Mouse (Mus musculus) C2C12 (cell line): ENCODE results near the gene Bcas2.

Experiments used
- CEBPB ChIP-seq: IDR thresholded peaks from one replicate; pipeline ENCODE4 v1.6.1; 2011; ENCODE audit warnings: low read depth, mild to moderate bottlenecking, control low read depth, moderate library complexity
- CTCF ChIP-seq: IDR thresholded peaks from one replicate; pipeline ENCODE4 v1.5.1; 2011; ENCODE audit not compliant: control insufficient read depth, insufficient read depth, insufficient read length
- FOSL1 ChIP-seq: IDR thresholded peaks from one replicate; pipeline ENCODE4 v1.8.0; 2011; ENCODE audit warnings: mild to moderate bottlenecking, low read length; ENCODE audit not compliant: poor library complexity, insufficient read depth, severe bottlenecking
- MAX ChIP-seq: IDR thresholded peaks from one replicate; pipeline ENCODE4 v1.6.1; 2011; ENCODE audit warnings: mild to moderate bottlenecking, control low read depth

DNA sequence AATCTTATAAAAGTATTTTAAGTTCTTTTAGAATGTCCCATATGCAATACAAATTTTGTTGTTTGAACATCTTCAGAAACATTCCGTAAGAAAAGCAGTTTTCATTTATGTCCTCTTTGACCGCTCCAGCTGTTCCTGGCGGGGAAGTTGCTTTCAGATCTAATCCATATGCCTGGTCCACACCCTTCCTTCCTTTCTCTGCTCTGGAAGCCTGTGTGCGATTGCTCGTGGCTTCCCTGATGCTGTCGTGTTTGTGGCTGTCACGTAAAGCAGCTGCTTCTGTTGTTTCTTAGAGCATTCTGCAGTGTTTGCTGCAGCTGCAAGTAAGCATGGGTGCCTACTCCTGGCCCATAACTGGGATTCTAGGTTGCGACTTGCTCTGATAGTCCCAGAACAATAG lies 32.4 kb upstream of the Bcas2 start:
- TF ChIP-seq CTCF (no peak), MAX (no peak), FOSL1 (no peak), CEBPB (no peak)
